Mouse (Mus musculus) 3134 (cell line): ENCODE data around the gene Akap5.

Experiments
- DNase-seq: peaks from one replicate; pipeline ENCODE4 v3.0.0-alpha.2; 2011; ENCODE audit warnings: low spot score; ENCODE audit not compliant: insufficient read length; ENCODE audit errors: extremely low read depth

The Akap5 gene

GRCm38 (mm10) chr12:76368201-76368789, 43.6 kb downstream of the Akap5 start:
- DNase-seq, result peak; percentile 22

DNA sequence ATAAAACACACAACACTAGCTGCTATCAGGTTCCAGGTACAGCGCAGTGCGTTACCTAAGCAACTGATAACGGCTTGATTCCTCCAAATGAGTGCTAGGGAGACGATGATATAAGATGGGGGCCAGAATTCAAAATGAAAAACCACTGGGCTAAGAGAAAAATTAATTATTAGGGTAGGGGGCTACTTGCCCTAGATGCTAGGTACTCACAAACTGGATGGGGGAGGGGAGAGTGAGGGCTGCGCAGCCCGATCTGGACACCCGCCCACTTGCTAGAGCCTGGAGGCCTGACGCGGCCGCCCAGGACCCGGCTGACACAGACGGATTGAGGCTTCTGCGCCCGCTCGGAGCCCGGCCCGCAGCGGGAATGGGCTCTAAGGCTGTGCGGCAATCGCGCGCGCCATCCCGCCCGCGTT, 44.1 kb downstream of the Akap5 start:
- no peak for DNase-seq

GRCm38 (mm10) chr12:76369206-76369977, 44.7 kb downstream of the Akap5 start, which contains the start of gene Zbtb25:
Gene Zbtb25 (minus strand): TSS chr12:76369602.
- peak; percentile 91 for DNase-seq

DNA sequence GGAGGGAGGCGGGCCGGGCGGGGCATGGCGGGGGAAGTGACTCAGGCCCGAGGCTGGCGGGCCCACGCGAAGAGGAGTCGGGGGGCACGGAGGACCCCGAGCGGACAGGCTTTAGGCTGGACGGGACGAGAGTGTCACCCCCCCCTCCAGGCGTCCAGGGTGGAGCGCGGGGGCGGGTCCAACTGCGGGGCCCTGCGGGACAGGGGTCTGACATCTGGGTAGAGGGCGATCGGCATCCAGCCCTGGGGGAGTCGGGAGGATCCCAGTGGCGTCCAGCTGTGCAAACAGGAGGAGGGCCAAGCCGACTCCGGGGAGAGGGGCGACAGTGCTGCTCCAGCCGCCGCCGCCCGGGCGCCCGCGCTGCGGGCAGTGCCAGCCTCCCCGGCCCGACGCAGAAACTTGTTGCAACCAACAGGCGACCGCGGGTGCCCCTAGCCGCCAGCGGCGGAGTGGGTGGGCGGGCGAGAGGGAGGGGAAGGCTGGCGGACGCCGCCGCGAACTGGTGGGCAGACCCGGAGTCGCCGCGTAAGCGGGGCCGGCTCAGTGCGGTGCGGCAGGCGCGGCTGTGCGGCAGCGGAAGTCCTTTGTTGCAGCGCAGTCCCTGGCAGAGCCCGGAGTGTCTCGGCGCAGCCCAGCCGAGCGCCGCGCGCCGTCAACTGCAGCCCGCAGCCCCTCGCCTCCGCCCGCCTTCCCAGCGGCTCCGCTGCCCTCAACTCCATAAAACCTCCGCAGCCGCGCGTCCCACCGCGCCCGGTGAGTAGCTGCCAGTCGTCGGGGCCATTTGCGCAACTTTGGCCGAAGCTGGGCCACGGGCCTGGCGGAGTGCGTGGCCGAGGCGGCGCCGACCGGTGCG, 45.5 kb downstream of the Akap5 start, which contains the start of gene Zbtb1:
TSS of gene Zbtb1 (plus strand) at position 289 of the 853 bp plus-strand sequence.
- peak; percentile 91 for DNase-seq

- peak; percentile 88 for DNase-seq
Observed at GRCm38 (mm10) chr12:76370831-76371571, 46.3 kb downstream of the Akap5 start.

GRCm38 (mm10) chr12:76372046-76372445, 47.4 kb downstream of the Akap5 start:
- no peak for DNase-seq

- DNase-seq, result no peak
Observed at GRCm38 (mm10) chr12:76372881-76373818, 48.5 kb downstream of the Akap5 start.

GRCm38 (mm10) chr12:76373991-76374390, 49.3 kb downstream of the Akap5 start:
- no peak for DNase-seq

GRCm38 (mm10) chr12:76374911-76375310, 50.2 kb downstream of the Akap5 start:
- DNase-seq, result no peak

DNA sequence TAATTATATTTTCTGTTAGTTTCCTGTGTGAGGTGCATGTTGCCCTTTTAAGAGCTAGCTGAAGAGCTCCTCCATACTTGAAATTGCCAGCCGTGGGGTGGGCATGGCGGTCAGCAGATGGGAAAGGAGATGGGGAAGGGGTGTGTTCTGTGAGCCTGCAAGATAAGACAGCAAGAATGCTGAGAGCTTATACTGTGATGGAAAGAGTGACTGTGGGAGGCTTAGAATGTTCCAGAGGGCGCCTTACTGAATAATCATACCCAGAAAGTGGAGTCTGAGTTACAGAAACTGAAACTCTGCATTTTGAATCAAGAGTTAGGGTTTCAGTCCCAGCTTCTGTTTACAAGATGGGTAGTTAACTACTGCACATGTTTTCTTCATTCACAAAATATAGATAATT, 50.8 kb downstream of the Akap5 start:
- DNase-seq, result no peak

DNA sequence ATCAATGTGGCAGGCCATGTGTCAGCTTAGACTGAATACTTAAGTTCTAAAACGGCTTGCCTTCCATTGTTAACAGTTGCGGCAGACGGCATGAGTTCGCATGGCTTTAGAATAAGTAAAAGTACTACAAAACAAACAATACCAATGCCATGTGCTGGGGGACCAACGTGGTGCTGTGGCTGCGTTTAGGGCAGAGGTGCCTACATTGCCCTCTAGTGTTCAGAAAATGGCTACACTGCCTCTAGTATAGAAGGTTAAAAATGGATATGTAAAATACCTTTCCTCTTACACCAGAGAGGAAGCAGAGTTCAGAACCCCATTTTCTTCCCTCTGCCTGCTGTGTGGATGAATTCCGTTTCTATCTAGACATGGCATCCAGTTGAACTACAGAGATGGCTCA, 52.0 kb downstream of the Akap5 start:
- no peak for DNase-seq

- DNase-seq, result no peak
Observed at GRCm38 (mm10) chr12:76377059-76377458, 52.4 kb downstream of the Akap5 start.

- no peak for DNase-seq
Observed at GRCm38 (mm10) chr12:76377726-76378125, 53.0 kb downstream of the Akap5 start.

- no peak for DNase-seq
Observed at GRCm38 (mm10) chr12:76378556-76378955, 53.9 kb downstream of the Akap5 start.

DNA sequence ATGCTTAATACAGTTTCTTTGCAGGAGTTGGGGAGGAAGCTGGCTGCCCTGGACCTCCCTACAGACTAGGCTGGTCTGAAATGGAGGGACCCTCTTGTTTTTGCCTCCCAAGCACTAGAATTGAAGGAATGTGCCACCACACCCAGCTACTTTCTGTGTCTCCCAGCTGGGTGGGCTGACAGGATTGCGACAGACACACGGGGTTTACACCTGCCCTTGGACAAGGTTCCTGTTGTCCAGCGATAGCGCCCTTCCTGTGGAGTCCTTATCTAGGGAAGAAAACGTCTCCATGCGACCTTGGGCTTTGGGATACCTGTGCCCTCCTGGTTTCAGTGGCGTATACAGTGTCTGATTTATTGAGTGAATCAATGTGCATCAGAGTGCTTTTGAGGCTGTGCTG, 55.5 kb downstream of the Akap5 start:
- DNase-seq, result no peak
